Mouse (Mus musculus): ENCODE measurements at regions not wholly inside any gene's neighbourhood (a gene's known extent, or its start where the extent isn't known, plus 50 kb on each side); places are given as distances from the start of the nearest gene placed in this dataset.

DNA sequence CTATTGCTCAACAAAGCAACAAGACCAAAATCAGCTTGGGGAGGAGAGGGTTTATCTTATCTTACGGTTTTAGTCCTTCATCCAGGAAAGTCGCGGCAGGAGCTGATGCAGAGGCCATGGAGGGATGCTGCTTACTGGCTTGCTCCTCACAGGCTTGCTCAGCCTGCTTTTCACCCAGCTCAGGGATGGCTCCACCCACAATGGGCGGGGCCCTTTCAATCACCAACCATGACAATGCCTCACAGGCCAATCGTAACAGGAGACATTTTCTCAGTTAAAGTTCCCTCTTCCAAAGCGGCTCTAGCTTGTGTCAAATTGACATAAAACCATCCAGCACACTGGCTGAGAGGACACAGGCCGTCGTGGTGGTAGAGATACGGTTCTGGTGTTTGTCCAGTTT, 105.7 kb upstream of the Mrps10 start:
- Histone ChIP-seq H3K4me1 (ENCODE audit: control insufficient read depth, insufficient read depth, low read length) (no peaks in the 10 kb centered on the region), H3K36me3 (ENCODE audit: control insufficient read depth, insufficient read depth) (peaks cover 7% of the 10 kb centered on the region; the same call in 1 of the 2 replicates), H3K9ac (ENCODE audit: low read length) (no peak overlapping the region), H3K4me3 (ENCODE audit: low read length) (no peak overlapping the region), H3K27ac (ENCODE audit: low read length) (no peak overlapping the region), H3K4me2 (ENCODE audit: low read depth, low read length) (no peak overlapping the region), H3K9me3 (replicated peaks; ENCODE audit: control insufficient read depth, low read length) (no peaks in the 10 kb centered on the region), H3K27me3 (ENCODE audit: control insufficient read depth, insufficient read depth, low read length) (no peaks in the 10 kb centered on the region)
- no peak for ATAC-seq (replicated peaks; ENCODE audit: extremely low read depth, insufficient read depth, low FRiP score)
- 88% methylated on average over 9 of the region's 9 CpGs for WGBS

DNA sequence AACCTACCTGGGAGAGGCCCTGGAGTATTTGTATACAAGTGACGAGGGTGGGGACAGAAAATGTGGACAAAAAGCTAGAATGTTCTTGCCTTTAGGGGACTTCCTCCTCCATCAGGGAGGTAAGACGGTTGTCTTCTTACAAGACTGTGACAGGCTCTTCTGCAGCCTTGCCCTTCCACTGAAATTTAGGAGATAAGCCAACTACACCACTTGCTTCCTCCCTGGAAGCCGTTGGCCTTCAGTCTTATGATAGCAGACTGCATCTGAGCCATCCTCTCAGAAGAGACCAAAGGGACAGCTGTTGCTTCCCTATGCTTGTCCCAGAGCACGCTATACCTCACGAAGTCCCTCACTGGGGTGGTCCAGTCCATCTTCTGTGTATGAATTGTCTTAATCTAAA, 106.5 kb upstream of the Mrps10 start:
- H3K9ac ChIP-seq (ENCODE audit: low read length) = no peak overlapping the region
- 84% methylated on average over 5 of the region's 5 CpGs for WGBS
- ATAC-seq (replicated peaks; ENCODE audit: extremely low read depth, insufficient read depth, low FRiP score) = no peak

DNA sequence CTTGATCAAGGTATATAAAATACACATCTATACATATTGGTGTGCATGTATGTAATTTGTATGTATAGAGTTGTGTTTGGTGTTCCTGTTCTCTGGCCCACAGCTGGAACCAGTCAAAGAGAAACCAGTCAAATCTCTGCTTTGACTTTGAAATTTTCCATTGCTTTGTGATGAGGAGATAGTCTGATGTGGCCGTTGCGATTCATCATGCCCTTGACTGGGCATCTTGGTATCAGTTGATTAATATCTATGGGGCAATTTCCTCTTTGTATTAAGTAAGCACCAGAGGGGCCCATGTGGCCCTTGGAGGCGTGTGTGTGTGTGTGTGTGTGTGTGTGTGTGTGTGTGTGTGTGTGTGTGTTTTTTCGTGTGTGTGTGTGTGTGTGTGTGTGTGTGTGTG, 107.7 kb upstream of the Mrps10 start:
- no peaks in the 10 kb centered on the region for H3K4me1 ChIP-seq (ENCODE audit: control insufficient read depth, insufficient read depth, low read length)
- H3K4me3 ChIP-seq (ENCODE audit: low read length) = no peak overlapping the region
- H3K9ac ChIP-seq (ENCODE audit: low read length) = no peak overlapping the region
- H3K27me3 ChIP-seq (ENCODE audit: control insufficient read depth, insufficient read depth, low read length) = no peaks in the 10 kb centered on the region
- H3K9me3 ChIP-seq (replicated peaks; ENCODE audit: control insufficient read depth, low read length) = no peaks in the 10 kb centered on the region
- H3K4me2 ChIP-seq (ENCODE audit: low read depth, low read length) = no peak overlapping the region
- ATAC-seq (replicated peaks; ENCODE audit: extremely low read depth, insufficient read depth, low FRiP score) = no peak
- 89% methylated on average over 3 of the region's 4 CpGs for WGBS
- no peak overlapping the region for H3K27ac ChIP-seq (ENCODE audit: low read length)
- H3K36me3 ChIP-seq (ENCODE audit: control insufficient read depth, insufficient read depth) = 0 out of 2 replicates have a peak, but pooled peaks cover 4% of the 10 kb centered on the region

More for the DNA sequence above, 106.5 kb upstream of the Mrps10 start:
- no peaks in the 10 kb centered on the region for H3K27me3 ChIP-seq (ENCODE audit: control insufficient read depth, insufficient read depth, low read length)
- H3K4me1 ChIP-seq (ENCODE audit: control insufficient read depth, insufficient read depth, low read length) = no peaks in the 10 kb centered on the region
- H3K4me2 ChIP-seq (ENCODE audit: low read depth, low read length) = no peak overlapping the region
- no peak overlapping the region for H3K27ac ChIP-seq (ENCODE audit: low read length)
- H3K36me3 ChIP-seq (ENCODE audit: control insufficient read depth, insufficient read depth) = 0 out of 2 replicates have a peak, but pooled peaks cover 4% of the 10 kb centered on the region
- H3K9me3 ChIP-seq (replicated peaks; ENCODE audit: control insufficient read depth, low read length) = no peaks in the 10 kb centered on the region
- no peak overlapping the region for H3K4me3 ChIP-seq (ENCODE audit: low read length)

DNA sequence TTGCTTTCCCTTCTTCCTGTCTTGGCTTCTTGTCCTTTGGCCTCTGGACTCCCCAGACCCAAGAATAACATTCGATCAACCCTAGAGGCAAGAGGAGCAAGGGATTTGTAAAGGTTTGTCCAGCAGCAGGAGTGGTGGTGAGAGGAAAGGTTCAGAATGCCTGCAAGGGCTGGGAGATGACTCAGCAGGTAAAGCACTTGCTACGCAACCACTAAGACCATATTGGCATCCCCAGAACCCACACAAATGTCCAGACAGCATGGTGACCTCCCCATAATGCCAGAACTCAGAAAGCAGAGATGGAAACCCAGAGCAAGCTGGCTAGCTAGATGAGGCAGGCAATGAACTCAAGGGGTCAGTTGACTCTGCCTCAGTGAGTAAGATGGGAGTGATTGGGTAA, 110.4 kb upstream of the Mrps10 start:
- Histone ChIP-seq H3K9ac (ENCODE audit: low read length) (no peak overlapping the region), H3K4me1 (ENCODE audit: control insufficient read depth, insufficient read depth, low read length) (no peaks in the 10 kb centered on the region), H3K36me3 (ENCODE audit: control insufficient read depth, insufficient read depth) (0 out of 2 replicates have a peak, but pooled peaks cover 4% of the 10 kb centered on the region), H3K27me3 (ENCODE audit: control insufficient read depth, insufficient read depth, low read length) (no peaks in the 10 kb centered on the region), H3K4me2 (ENCODE audit: low read depth, low read length) (no peak overlapping the region), H3K27ac (ENCODE audit: low read length) (no peak overlapping the region), H3K4me3 (ENCODE audit: low read length) (no peak overlapping the region), H3K9me3 (replicated peaks; ENCODE audit: control insufficient read depth, low read length) (no peaks in the 10 kb centered on the region)
- WGBS = 89% methylated on average over 2 of the region's 2 CpGs
- no peak for ATAC-seq (replicated peaks; ENCODE audit: extremely low read depth, insufficient read depth, low FRiP score)

DNA sequence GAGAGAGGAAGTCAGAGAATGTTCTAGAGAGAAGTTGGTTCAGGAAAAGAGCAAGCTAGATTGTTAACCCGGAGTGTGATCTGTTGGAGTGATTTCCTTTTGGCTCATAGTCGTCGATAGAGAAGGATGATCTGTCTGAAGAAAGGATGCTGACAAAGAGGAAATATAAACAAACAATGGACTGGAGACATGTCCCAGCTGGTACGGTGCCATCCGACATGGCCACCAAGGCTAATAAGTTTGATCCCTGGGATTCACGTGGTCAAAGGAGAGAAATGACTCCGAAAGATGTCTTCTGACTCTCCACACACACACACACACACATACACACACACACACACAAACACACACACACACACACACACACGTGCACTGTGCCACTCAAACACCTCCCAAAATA, 113.5 kb upstream of the Mrps10 start:
- H3K36me3 ChIP-seq (ENCODE audit: control insufficient read depth, insufficient read depth) = 0 out of 2 replicates have a peak, but pooled peaks cover 4% of the 10 kb centered on the region
- H3K4me2 ChIP-seq (ENCODE audit: low read depth, low read length) = no peak overlapping the region
- H3K9me3 ChIP-seq (replicated peaks; ENCODE audit: control insufficient read depth, low read length) = no peaks in the 10 kb centered on the region
- no peaks in the 10 kb centered on the region for H3K27me3 ChIP-seq (ENCODE audit: control insufficient read depth, insufficient read depth, low read length)
- H3K4me1 ChIP-seq (ENCODE audit: control insufficient read depth, insufficient read depth, low read length) = no peaks in the 10 kb centered on the region
- H3K9ac ChIP-seq (ENCODE audit: low read length) = no peak overlapping the region
- H3K4me3 ChIP-seq (ENCODE audit: low read length) = no peak overlapping the region
- no peak overlapping the region for H3K27ac ChIP-seq (ENCODE audit: low read length)
- no peak for ATAC-seq (replicated peaks; ENCODE audit: extremely low read depth, insufficient read depth, low FRiP score)
- whole genome bisulfite sequencing = 76% methylated on average over 8 of the region's 8 CpGs

DNA sequence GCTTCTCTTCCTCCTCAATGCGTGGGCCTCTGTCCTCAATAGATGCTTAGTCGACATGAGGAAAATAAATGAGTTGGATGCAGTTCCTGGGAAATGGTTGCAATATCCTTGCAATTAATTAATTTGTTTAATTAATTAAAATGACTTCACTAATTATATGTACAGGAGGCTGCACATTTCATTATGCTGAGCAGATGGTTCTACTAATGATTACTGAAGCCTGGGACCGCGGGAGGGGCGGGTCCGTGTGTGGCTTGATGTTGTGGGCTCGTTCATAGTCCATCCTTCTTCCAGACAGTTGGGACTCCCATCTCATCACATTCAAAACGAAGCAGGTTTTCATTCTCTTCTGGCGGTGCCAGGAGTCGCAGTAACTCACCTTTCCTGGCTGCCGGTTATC, 114.7 kb upstream of the Mrps10 start:
- no peaks in the 10 kb centered on the region for H3K9me3 ChIP-seq (replicated peaks; ENCODE audit: control insufficient read depth, low read length)
- H3K36me3 ChIP-seq (ENCODE audit: control insufficient read depth, insufficient read depth) = 0 out of 2 replicates have a peak, but pooled peaks cover 4% of the 10 kb centered on the region
- H3K4me3 ChIP-seq (ENCODE audit: low read length) = no peak overlapping the region
- H3K4me1 ChIP-seq (ENCODE audit: control insufficient read depth, insufficient read depth, low read length) = no peaks in the 10 kb centered on the region
- H3K9ac ChIP-seq (ENCODE audit: low read length) = no peak overlapping the region
- H3K27ac ChIP-seq (ENCODE audit: low read length) = no peak overlapping the region
- no peak overlapping the region for H3K4me2 ChIP-seq (ENCODE audit: low read depth, low read length)
- no peak for ATAC-seq (replicated peaks; ENCODE audit: extremely low read depth, insufficient read depth, low FRiP score)
- 90% methylated on average over 11 of the region's 11 CpGs for WGBS
- H3K27me3 ChIP-seq (ENCODE audit: control insufficient read depth, insufficient read depth, low read length) = no peaks in the 10 kb centered on the region

DNA sequence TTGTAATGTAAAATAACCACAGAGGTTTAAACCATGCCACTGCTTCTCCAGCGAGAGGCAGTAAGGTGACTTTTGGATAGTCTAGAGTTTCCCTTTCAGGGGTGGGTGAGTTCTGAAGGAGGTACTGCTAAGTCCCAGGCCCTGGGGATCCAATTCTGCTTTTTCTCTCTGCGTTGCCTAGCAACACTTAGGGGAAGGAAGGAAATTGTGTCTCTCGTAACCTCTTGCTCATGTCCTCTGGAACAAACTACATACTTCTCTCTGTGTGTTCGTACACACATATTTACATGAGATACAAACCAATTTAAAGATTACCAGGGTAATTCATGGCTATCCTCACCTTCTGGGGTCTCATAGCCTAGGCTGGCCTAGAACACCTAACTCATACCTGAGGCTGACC, 118.7 kb upstream of the Mrps10 start:
- ATAC-seq (replicated peaks; ENCODE audit: extremely low read depth, insufficient read depth, low FRiP score) = no peak
- no peak overlapping the region for H3K27ac ChIP-seq (ENCODE audit: low read length)
- H3K27me3 ChIP-seq (ENCODE audit: control insufficient read depth, insufficient read depth, low read length) = no peaks in the 10 kb centered on the region
- no peak overlapping the region for H3K4me3 ChIP-seq (ENCODE audit: low read length)
- H3K4me1 ChIP-seq (ENCODE audit: control insufficient read depth, insufficient read depth, low read length) = no peaks in the 10 kb centered on the region
- no peaks in the 10 kb centered on the region for H3K9me3 ChIP-seq (replicated peaks; ENCODE audit: control insufficient read depth, low read length)
- H3K36me3 ChIP-seq (ENCODE audit: control insufficient read depth, insufficient read depth) = no peaks in the 10 kb centered on the region
- H3K4me2 ChIP-seq (ENCODE audit: low read depth, low read length) = no peak overlapping the region
- no peak overlapping the region for H3K9ac ChIP-seq (ENCODE audit: low read length)
- WGBS = 81% methylated on average over 4 of the region's 4 CpGs

DNA sequence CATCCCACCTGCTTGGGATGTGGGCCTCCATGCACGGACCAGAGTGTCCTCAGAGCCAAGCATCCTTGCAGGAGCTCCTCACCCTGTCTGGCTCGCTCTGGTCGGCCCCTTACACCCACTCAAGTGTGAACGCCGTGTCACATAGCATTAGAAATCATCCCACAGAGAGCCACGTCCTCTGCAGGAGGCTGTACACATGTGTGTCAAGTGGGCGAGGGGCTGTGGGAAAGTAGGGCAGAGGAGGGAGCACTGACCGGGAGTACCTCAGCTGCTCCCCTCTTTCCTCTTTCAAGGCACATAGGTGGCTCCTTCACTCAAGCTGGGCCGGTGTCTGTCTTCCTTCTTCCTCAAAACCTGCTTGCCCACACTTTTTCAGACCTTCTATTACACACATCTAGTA, 119.5 kb upstream of the Mrps10 start:
- no peak overlapping the region for H3K4me3 ChIP-seq (ENCODE audit: low read length)
- ATAC-seq (replicated peaks; ENCODE audit: extremely low read depth, insufficient read depth, low FRiP score) = no peak
- no peak overlapping the region for H3K27ac ChIP-seq (ENCODE audit: low read length)
- H3K27me3 ChIP-seq (ENCODE audit: control insufficient read depth, insufficient read depth, low read length) = no peaks in the 10 kb centered on the region
- H3K4me2 ChIP-seq (ENCODE audit: low read depth, low read length) = no peak overlapping the region
- H3K9ac ChIP-seq (ENCODE audit: low read length) = no peak overlapping the region
- no peaks in the 10 kb centered on the region for H3K9me3 ChIP-seq (replicated peaks; ENCODE audit: control insufficient read depth, low read length)
- no peaks in the 10 kb centered on the region for H3K4me1 ChIP-seq (ENCODE audit: control insufficient read depth, insufficient read depth, low read length)
- WGBS = 85% methylated on average over 9 of the region's 9 CpGs
- H3K36me3 ChIP-seq (ENCODE audit: control insufficient read depth, insufficient read depth) = no peaks in the 10 kb centered on the region

DNA sequence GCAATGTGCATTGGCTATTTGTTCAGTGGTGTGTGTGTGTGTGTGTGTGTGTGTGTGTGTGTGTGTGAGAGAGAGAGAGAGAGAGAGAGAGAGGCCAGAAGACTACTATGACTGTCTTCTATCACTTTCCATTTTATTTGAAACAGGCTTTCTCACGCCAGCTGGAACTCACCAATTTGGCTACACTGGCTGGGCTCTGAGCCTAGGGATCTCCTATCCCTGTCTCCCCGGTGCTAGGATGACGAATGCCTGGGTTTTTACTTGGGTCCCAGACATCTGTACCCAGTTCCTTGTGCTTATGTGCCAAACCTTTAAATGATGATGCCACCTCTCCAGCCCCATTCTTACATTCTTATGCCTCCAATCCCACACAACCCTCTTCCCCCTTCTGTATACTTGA, 120.6 kb upstream of the Mrps10 start:
- H3K9me3 ChIP-seq (replicated peaks; ENCODE audit: control insufficient read depth, low read length) = no peaks in the 10 kb centered on the region
- H3K4me2 ChIP-seq (ENCODE audit: low read depth, low read length) = no peak overlapping the region
- no peak overlapping the region for H3K9ac ChIP-seq (ENCODE audit: low read length)
- no peaks in the 10 kb centered on the region for H3K27me3 ChIP-seq (ENCODE audit: control insufficient read depth, insufficient read depth, low read length)
- H3K36me3 ChIP-seq (ENCODE audit: control insufficient read depth, insufficient read depth) = peaks cover 2% of the 10 kb centered on the region; the same call in 1 of the 2 replicates
- no peak overlapping the region for H3K4me3 ChIP-seq (ENCODE audit: low read length)
- no peaks in the 10 kb centered on the region for H3K4me1 ChIP-seq (ENCODE audit: control insufficient read depth, insufficient read depth, low read length)
- no peak overlapping the region for H3K27ac ChIP-seq (ENCODE audit: low read length)
- ATAC-seq (replicated peaks; ENCODE audit: extremely low read depth, insufficient read depth, low FRiP score) = no peak
- WGBS = 61% methylated on average over 3 of the region's 3 CpGs

DNA sequence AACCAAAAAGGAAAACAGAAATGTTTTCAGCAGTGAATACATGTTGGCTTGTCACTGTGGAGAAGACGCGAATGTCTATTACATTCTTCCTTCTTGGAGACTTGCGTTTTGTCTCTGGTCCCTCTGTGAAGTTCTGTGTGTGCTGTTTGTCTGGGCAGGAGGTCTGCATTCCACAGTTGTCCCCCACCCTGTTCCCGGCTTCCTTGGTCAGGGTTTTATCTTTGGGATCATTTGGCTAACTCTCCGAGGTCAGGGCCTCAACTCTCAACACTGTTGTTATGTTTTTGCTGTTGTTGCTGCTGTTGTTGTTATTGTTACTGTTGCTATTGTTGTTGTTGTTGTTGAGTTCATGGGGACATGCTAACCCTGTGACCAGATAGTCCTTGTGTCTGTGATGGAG, 121.2 kb upstream of the Mrps10 start:
- no peak overlapping the region for H3K9ac ChIP-seq (ENCODE audit: low read length)
- no peaks in the 10 kb centered on the region for H3K4me1 ChIP-seq (ENCODE audit: control insufficient read depth, insufficient read depth, low read length)
- no peak for ATAC-seq (replicated peaks; ENCODE audit: extremely low read depth, insufficient read depth, low FRiP score)
- WGBS = 66% methylated on average over 5 of the region's 5 CpGs
- H3K27me3 ChIP-seq (ENCODE audit: control insufficient read depth, insufficient read depth, low read length) = no peaks in the 10 kb centered on the region
- no peak overlapping the region for H3K4me3 ChIP-seq (ENCODE audit: low read length)
- H3K4me2 ChIP-seq (ENCODE audit: low read depth, low read length) = no peak overlapping the region
- no peaks in the 10 kb centered on the region for H3K9me3 ChIP-seq (replicated peaks; ENCODE audit: control insufficient read depth, low read length)
- H3K36me3 ChIP-seq (ENCODE audit: control insufficient read depth, insufficient read depth) = peaks cover 2% of the 10 kb centered on the region; the same call in 1 of the 2 replicates
- no peak overlapping the region for H3K27ac ChIP-seq (ENCODE audit: low read length)
